Mouse (Mus musculus): ENCODE data around the gene Kif2c. TPM values are rescaled to one million over a fixed set of nuclear protein-coding genes. Genes with fewer than 3 reads are reported as not detected.

Kif2c gene
- total and polyA plus RNA-seq, 2 experiments = 0.05 to 0.18 TPM

DNA sequence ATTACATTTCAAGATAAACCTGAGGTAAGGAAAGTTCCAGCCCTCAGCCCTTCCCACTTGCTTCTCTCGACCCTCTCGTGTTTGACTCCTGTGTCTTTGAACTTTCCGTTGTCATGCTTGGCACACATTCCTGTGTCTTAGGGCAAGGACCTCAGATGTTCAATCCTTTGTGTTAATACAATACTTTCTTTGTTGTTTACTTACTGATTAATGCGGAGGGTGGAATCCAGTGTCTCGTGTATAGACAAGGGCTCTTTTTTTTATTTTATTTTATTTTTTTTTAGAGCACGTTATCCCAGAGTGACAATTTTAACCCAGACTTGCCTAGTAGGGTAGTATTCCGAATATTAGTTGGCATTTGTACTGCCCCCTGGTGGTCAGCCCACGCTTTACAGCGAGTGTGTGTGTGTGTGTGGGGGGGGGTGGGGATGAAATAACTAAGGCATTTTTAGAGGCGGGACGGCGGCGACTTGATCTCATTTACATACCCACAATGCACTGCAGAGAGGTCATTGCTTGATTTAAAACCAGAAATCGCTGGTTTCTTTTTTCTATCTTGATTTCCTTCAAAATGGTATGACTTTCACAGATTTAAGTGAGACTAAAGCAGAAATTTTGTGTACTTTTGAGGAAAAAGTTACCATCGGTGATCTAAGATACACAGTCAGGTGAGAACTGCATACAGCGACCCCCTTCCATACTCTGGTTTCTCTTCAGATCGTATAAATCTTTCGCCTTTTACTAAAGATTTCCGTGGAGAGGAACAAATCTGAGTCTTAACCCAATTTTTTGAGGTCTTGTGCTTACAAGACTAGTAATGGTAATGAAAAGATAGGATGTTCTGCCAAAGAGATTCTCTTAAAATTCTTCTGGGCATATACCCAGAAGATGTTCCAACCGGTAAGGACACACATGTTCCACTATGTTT is 28.0 kb upstream of the Kif2c start:
- no peaks in the 10 kb centered on the region for H3K4me1 ChIP-seq (ENCODE audit: control insufficient read depth, insufficient read depth, low read length)
- no peaks in the 10 kb centered on the region for H3K79me2 ChIP-seq (ENCODE audit: control insufficient read depth, insufficient read depth, low read length)
- TF ChIP-seq POLR2A (IDR thresholded peaks at IDR 0.05; ENCODE audit: extremely low read depth, insufficient read depth, low read length) (no peak), CTCF (IDR thresholded peaks at IDR 0.05; ENCODE audit: low read depth, low read length) (peak; percentile 79)
- H3K27ac ChIP-seq (replicated peaks; ENCODE audit: insufficient read depth, low read depth, low read length) = no peak overlapping the region
- peak overlapping the region; percentile 50; the same call in 1 of the 2 replicates for H3K4me3 ChIP-seq (ENCODE audit: insufficient read depth, low read depth, low read length)
- 3% methylated on average over 20 of the region's 20 CpGs for WGBS
- no peaks in the 10 kb centered on the region for H3K27me3 ChIP-seq (ENCODE audit: control insufficient read depth, insufficient read depth, low read length)
- peak; percentile 67 for DNase-seq (ENCODE audit: extremely low read depth, low read depth, low spot score)
- H3K9ac ChIP-seq (ENCODE audit: low read depth, low read length) = no peak overlapping the region
- H3K36me3 ChIP-seq (ENCODE audit: control insufficient read depth, insufficient read depth, low read length) = no peaks in the 10 kb centered on the region

DNA sequence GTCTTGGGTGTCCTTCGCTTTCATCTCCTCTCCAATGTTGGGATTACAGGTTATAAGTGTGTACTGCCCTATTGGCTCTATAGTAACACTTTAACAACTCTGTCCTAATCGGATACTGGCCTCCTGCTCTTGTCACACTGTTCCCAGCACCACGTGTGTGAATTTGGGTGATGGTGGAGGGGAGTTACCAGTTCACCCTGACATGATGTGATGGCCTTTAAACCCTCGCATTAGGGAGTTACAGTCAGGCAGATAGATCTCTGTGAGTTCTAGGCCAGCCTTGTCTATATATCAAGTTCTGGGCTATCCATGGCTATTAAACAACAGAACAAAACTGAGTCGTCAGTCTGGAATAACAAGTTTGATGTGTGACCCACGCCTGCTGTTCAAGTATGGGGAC is 27.2 kb upstream of the Kif2c start:
- no peak overlapping the region for H3K9ac ChIP-seq (ENCODE audit: low read depth, low read length)
- 82% methylated on average over 6 of the region's 6 CpGs for WGBS
- H3K27me3 ChIP-seq (ENCODE audit: control insufficient read depth, insufficient read depth, low read length) = no peaks in the 10 kb centered on the region
- H3K27ac ChIP-seq (replicated peaks; ENCODE audit: insufficient read depth, low read depth, low read length) = no peak overlapping the region
- H3K79me2 ChIP-seq (ENCODE audit: control insufficient read depth, insufficient read depth, low read length) = no peaks in the 10 kb centered on the region
- no peak for TF ChIP-seq POLR2A (IDR thresholded peaks at IDR 0.05; ENCODE audit: extremely low read depth, insufficient read depth, low read length)
- TF ChIP-seq CTCF (IDR thresholded peaks at IDR 0.05; ENCODE audit: low read depth, low read length) = no peak
- no peak for DNase-seq (ENCODE audit: extremely low read depth, low read depth, low spot score)
- H3K4me1 ChIP-seq (ENCODE audit: control insufficient read depth, insufficient read depth, low read length) = no peaks in the 10 kb centered on the region
- H3K36me3 ChIP-seq (ENCODE audit: control insufficient read depth, insufficient read depth, low read length) = no peaks in the 10 kb centered on the region
- H3K4me3 ChIP-seq (ENCODE audit: insufficient read depth, low read depth, low read length) = no peak overlapping the region

DNA sequence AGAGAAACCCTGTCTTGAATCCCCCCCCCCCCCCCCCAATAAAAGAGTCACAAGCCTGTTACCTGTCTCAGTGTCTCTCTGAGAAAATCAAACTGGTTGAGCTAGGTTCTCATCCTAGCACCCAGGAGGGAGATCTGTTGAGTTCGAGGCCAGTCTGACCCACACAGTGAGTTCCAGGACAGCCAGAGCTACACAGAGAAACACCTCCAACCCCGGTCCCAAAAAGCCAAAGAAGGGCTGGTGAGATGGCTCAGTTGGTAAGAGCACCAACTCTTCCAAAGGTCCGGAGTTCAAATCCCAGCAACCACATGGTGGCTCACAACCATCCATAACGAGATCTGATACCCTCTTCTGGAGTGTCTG is 20.5 kb upstream of the Kif2c start:
- H3K27me3 ChIP-seq (ENCODE audit: control insufficient read depth, insufficient read depth, low read length) = no peaks in the 10 kb centered on the region
- TF ChIP-seq POLR2A (IDR thresholded peaks at IDR 0.05; ENCODE audit: extremely low read depth, insufficient read depth, low read length) (no peak), CTCF (IDR thresholded peaks at IDR 0.05; ENCODE audit: low read depth, low read length) (no peak)
- WGBS = 60% methylated on average over 4 of the region's 4 CpGs
- no peaks in the 10 kb centered on the region for H3K36me3 ChIP-seq (ENCODE audit: control insufficient read depth, insufficient read depth, low read length)
- no peak overlapping the region for H3K27ac ChIP-seq (replicated peaks; ENCODE audit: insufficient read depth, low read depth, low read length)
- H3K79me2 ChIP-seq (ENCODE audit: control insufficient read depth, insufficient read depth, low read length) = no peaks in the 10 kb centered on the region
- H3K4me1 ChIP-seq (ENCODE audit: control insufficient read depth, insufficient read depth, low read length) = peaks cover 3% of the 10 kb centered on the region
- H3K9ac ChIP-seq (ENCODE audit: low read depth, low read length) = no peak overlapping the region
- no peak overlapping the region for H3K4me3 ChIP-seq (ENCODE audit: insufficient read depth, low read depth, low read length)
- no peak for DNase-seq (ENCODE audit: extremely low read depth, low read depth, low spot score)

DNA sequence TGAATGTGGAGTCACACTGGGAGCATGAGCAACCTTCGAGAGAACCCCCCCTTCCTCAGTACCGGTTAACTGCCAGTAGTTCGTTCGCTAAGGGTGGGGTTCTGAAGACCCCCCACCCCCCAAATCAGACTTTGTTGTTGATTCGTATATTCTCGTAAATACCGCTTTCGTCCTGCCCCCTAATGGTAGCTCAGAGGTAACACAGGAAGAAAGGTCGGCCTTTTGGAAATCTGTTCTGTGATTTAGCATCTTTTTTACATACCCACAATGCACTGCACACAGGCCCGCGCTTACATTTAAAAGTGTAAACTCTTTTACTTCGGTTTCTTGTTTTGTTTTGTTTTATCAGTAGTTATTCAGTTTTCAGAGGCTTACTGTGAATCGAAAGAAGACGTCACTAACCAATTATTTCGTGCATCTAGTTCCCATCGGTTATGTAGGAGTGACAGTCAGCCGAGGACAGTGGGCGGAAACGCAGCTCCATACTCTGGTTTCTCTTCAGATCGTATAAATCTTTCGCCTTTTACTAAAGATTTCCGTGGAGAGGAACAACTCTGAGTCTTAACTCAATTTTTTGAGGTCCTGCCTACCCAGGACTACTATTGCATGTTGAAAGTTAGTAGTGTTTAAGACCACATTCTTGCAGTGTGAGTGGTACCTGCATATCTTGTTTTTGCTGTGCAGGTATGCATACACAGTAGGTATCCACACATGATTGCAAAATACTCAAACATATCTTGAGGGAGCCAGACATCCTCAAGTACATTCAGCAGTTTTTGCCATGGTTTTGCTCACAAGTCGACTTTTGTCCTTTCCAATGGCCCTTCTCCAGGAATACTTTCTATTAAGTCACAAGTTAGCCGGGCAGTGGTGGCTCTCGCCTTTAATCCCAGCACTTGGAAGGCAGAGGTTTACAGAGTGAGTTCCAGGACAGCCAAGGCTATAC is 19.9 kb upstream of the Kif2c start:
- Histone ChIP-seq H3K27ac (replicated peaks; ENCODE audit: insufficient read depth, low read depth, low read length) (no peak overlapping the region), H3K4me1 (ENCODE audit: control insufficient read depth, insufficient read depth, low read length) (peaks cover 3% of the 10 kb centered on the region), H3K9ac (ENCODE audit: low read depth, low read length) (peak overlapping the region; percentile 76), H3K27me3 (ENCODE audit: control insufficient read depth, insufficient read depth, low read length) (no peaks in the 10 kb centered on the region), H3K4me3 (ENCODE audit: insufficient read depth, low read depth, low read length) (peak overlapping the region; percentile 17; the same call in 1 of the 2 replicates), H3K36me3 (ENCODE audit: control insufficient read depth, insufficient read depth, low read length) (no peaks in the 10 kb centered on the region), H3K79me2 (ENCODE audit: control insufficient read depth, insufficient read depth, low read length) (no peaks in the 10 kb centered on the region)
- WGBS = under 1% methylated on average over 25 of the region's 25 CpGs
- TF ChIP-seq CTCF (IDR thresholded peaks at IDR 0.05; ENCODE audit: low read depth, low read length) = 0 out of 2 replicates have a peak, but pooled peaks have one; percentile 16
- no peak for TF ChIP-seq POLR2A (IDR thresholded peaks at IDR 0.05; ENCODE audit: extremely low read depth, insufficient read depth, low read length)
- DNase-seq (ENCODE audit: extremely low read depth, low read depth, low spot score) = peak; percentile 69

DNA sequence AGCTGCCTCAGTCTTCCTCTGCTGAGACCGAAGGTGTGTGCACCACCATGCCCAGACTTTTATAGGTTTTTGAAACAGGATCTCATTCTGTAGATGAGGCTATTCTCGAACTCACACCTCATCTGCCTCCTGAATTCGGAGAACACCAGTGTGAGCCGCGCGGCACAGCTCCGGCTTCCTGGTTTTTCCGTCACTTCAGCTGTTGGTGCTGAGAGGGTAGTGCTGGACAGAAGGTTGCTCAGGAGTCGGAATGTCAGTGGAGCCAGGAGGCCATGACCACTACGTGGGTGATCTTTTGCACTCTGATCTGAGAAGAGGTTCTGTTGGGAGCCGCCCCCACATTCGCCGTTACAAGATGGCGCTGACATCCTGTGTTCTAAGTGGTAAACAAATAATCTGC is 9.4 kb upstream of the Kif2c start:
- TF ChIP-seq POLR2A (IDR thresholded peaks at IDR 0.05; ENCODE audit: extremely low read depth, insufficient read depth, low read length) = no peak
- TF ChIP-seq CTCF (IDR thresholded peaks at IDR 0.05; ENCODE audit: low read depth, low read length) = no peak
- no peak overlapping the region for H3K27ac ChIP-seq (replicated peaks; ENCODE audit: insufficient read depth, low read depth, low read length)
- H3K4me3 ChIP-seq (ENCODE audit: insufficient read depth, low read depth, low read length) = no peak overlapping the region
- no peaks in the 10 kb centered on the region for H3K36me3 ChIP-seq (ENCODE audit: control insufficient read depth, insufficient read depth, low read length)
- H3K4me1 ChIP-seq (ENCODE audit: control insufficient read depth, insufficient read depth, low read length) = peaks cover 10% of the 10 kb centered on the region
- DNase-seq (ENCODE audit: extremely low read depth, low read depth, low spot score) = peak; percentile 32
- no peak overlapping the region for H3K9ac ChIP-seq (ENCODE audit: low read depth, low read length)
- WGBS = 94% methylated on average over 14 of the region's 14 CpGs
- H3K27me3 ChIP-seq (ENCODE audit: control insufficient read depth, insufficient read depth, low read length) = no peaks in the 10 kb centered on the region
- no peaks in the 10 kb centered on the region for H3K79me2 ChIP-seq (ENCODE audit: control insufficient read depth, insufficient read depth, low read length)
